Mouse (Mus musculus): ENCODE data around the gene Rerg. TPM values are rescaled to one million over a fixed set of nuclear protein-coding genes. Genes with fewer than 3 reads are reported as not detected.
A peak's percentile ranks its signal among the peaks of the same experiment; 100 is the strongest.

Gene Rerg
- polyA plus RNA-seq, 1 experiment from 2014 or later = 6.9 TPM

- H3K36me3 ChIP-seq (replicated peaks; ENCODE audit: insufficient read depth, low read length) = no peaks in the 10 kb centered on the region
- H3K27ac ChIP-seq (ENCODE audit: low read depth) = no peak overlapping the region
- no peaks in the 10 kb centered on the region for H3K4me1 ChIP-seq (ENCODE audit: insufficient read depth)
- WGBS (ENCODE audit: insufficient replicate concordance) = 74% methylated on average over 7 of the region's 7 CpGs
- DNase-seq (peak; percentile 8), ATAC-seq (no peak)
- H3K9me3 ChIP-seq (ENCODE audit: low read length) = no peaks in the 10 kb centered on the region
- TF ChIP-seq EP300 (IDR thresholded peaks at IDR 0.05; ENCODE audit: low read depth) (0 out of 2 replicates have a peak, but pooled peaks have one; percentile 26), CTCF (IDR thresholded peaks at IDR 0.05; ENCODE audit: low read depth) (no peak)
- H3K27me3 ChIP-seq (ENCODE audit: insufficient read depth, low read length) = no peaks in the 10 kb centered on the region
- no peak overlapping the region for H3K9ac ChIP-seq (replicated peaks)
- no peak overlapping the region for H3K4me3 ChIP-seq (ENCODE audit: low read depth, low read length)
- H3K4me2 ChIP-seq (ENCODE audit: low read depth, low read length) = no peak overlapping the region
Measured at GRCm38 (mm10) chr6:137065506-137065905, 104.8 kb downstream of the Rerg start.

- TF ChIP-seq CTCF (IDR thresholded peaks at IDR 0.05; ENCODE audit: low read depth) (no peak), EP300 (IDR thresholded peaks at IDR 0.05; ENCODE audit: low read depth) (no peak)
- no peaks in the 10 kb centered on the region for H3K4me1 ChIP-seq (ENCODE audit: insufficient read depth)
- no peak overlapping the region for H3K27ac ChIP-seq (ENCODE audit: low read depth)
- ATAC-seq = no peak
- no peak overlapping the region for H3K4me2 ChIP-seq (ENCODE audit: low read depth, low read length)
- H3K4me3 ChIP-seq (ENCODE audit: low read depth, low read length) = no peak overlapping the region
- DNase-seq = peak; percentile 10
- H3K36me3 ChIP-seq (replicated peaks; ENCODE audit: insufficient read depth, low read length) = no peaks in the 10 kb centered on the region
- H3K9ac ChIP-seq (replicated peaks) = no peak overlapping the region
- H3K9me3 ChIP-seq (ENCODE audit: low read length) = no peaks in the 10 kb centered on the region
- H3K27me3 ChIP-seq (ENCODE audit: insufficient read depth, low read length) = no peaks in the 10 kb centered on the region
- WGBS (ENCODE audit: insufficient replicate concordance) = 86% methylated on average over 14 of the region's 14 CpGs
Measured at GRCm38 (mm10) chr6:137064786-137065185, 105.5 kb downstream of the Rerg start.

- TF ChIP-seq EP300 (IDR thresholded peaks at IDR 0.05; ENCODE audit: low read depth) (no peak), CTCF (IDR thresholded peaks at IDR 0.05; ENCODE audit: low read depth) (no peak)
- WGBS (ENCODE audit: insufficient replicate concordance) = 43% methylated on average over 10 of the region's 10 CpGs
Measured at GRCm38 (mm10) chr6:137063239-137063940, 106.9 kb downstream of the Rerg start.

GRCm38 (mm10) chr6:137061880-137062531 lies 108.3 kb downstream of the Rerg start:
- ATAC-seq = no peak
- TF ChIP-seq CTCF (IDR thresholded peaks at IDR 0.05; ENCODE audit: low read depth) (no peak), EP300 (IDR thresholded peaks at IDR 0.05; ENCODE audit: low read depth) (no peak)
- WGBS (ENCODE audit: insufficient replicate concordance) = 83% methylated on average over 18 of the region's 18 CpGs

More at GRCm38 (mm10) chr6:137063239-137063940, 106.9 kb downstream of the Rerg start:
- H3K9me3 ChIP-seq (ENCODE audit: low read length) = no peaks in the 10 kb centered on the region
- H3K4me2 ChIP-seq (ENCODE audit: low read depth, low read length) = no peak overlapping the region
- no peak overlapping the region for H3K9ac ChIP-seq (replicated peaks)
- no peak overlapping the region for H3K27ac ChIP-seq (ENCODE audit: low read depth)
- ATAC-seq = no peak
- no peaks in the 10 kb centered on the region for H3K4me1 ChIP-seq (ENCODE audit: insufficient read depth)
- DNase-seq = peak; percentile 4
- H3K27me3 ChIP-seq (ENCODE audit: insufficient read depth, low read length) = no peaks in the 10 kb centered on the region
- H3K36me3 ChIP-seq (replicated peaks; ENCODE audit: insufficient read depth, low read length) = no peaks in the 10 kb centered on the region
- H3K4me3 ChIP-seq (ENCODE audit: low read depth, low read length) = no peak overlapping the region

GRCm38 (mm10) chr6:137060595-137060994 lies 109.7 kb downstream of the Rerg start:
- Histone ChIP-seq H3K4me3 (ENCODE audit: low read depth, low read length) (no peak overlapping the region), H3K4me1 (ENCODE audit: insufficient read depth) (no peaks in the 10 kb centered on the region)

More at GRCm38 (mm10) chr6:137061880-137062531, 108.3 kb downstream of the Rerg start:
- Histone ChIP-seq H3K27me3 (ENCODE audit: insufficient read depth, low read length) (no peaks in the 10 kb centered on the region), H3K27ac (ENCODE audit: low read depth) (no peak overlapping the region), H3K4me1 (ENCODE audit: insufficient read depth) (no peaks in the 10 kb centered on the region), H3K36me3 (replicated peaks; ENCODE audit: insufficient read depth, low read length) (no peaks in the 10 kb centered on the region), H3K4me3 (ENCODE audit: low read depth, low read length) (no peak overlapping the region), H3K9me3 (ENCODE audit: low read length) (no peaks in the 10 kb centered on the region), H3K9ac (replicated peaks) (no peak overlapping the region), H3K4me2 (ENCODE audit: low read depth, low read length) (no peak overlapping the region)
- peak; percentile 7 for DNase-seq

GRCm38 (mm10) chr6:137058257-137058656 lies 112.0 kb downstream of the Rerg start:
- ATAC-seq = no peak
- H3K27me3 ChIP-seq (ENCODE audit: insufficient read depth, low read length) = no peaks in the 10 kb centered on the region
- no peak overlapping the region for H3K9ac ChIP-seq (replicated peaks)
- no peak overlapping the region for H3K4me3 ChIP-seq (ENCODE audit: low read depth, low read length)
- no peaks in the 10 kb centered on the region for H3K9me3 ChIP-seq (ENCODE audit: low read length)
- TF ChIP-seq CTCF (IDR thresholded peaks at IDR 0.05; ENCODE audit: low read depth) (no peak), EP300 (IDR thresholded peaks at IDR 0.05; ENCODE audit: low read depth) (no peak)
- no peak overlapping the region for H3K27ac ChIP-seq (ENCODE audit: low read depth)
- no peak overlapping the region for H3K4me2 ChIP-seq (ENCODE audit: low read depth, low read length)
- DNase-seq = no peak
- WGBS (ENCODE audit: insufficient replicate concordance) = 80% methylated on average over 2 of the region's 2 CpGs
- H3K36me3 ChIP-seq (replicated peaks; ENCODE audit: insufficient read depth, low read length) = no peaks in the 10 kb centered on the region
- no peaks in the 10 kb centered on the region for H3K4me1 ChIP-seq (ENCODE audit: insufficient read depth)

More at GRCm38 (mm10) chr6:137060595-137060994, 109.7 kb downstream of the Rerg start:
- no peak overlapping the region for H3K4me2 ChIP-seq (ENCODE audit: low read depth, low read length)
- ATAC-seq (no peak), DNase-seq (peak; percentile 5)
- H3K9me3 ChIP-seq (ENCODE audit: low read length) = no peaks in the 10 kb centered on the region
- no peak overlapping the region for H3K9ac ChIP-seq (replicated peaks)
- WGBS (ENCODE audit: insufficient replicate concordance) = 65% methylated on average over 5 of the region's 5 CpGs
- no peak overlapping the region for H3K27ac ChIP-seq (ENCODE audit: low read depth)
- H3K27me3 ChIP-seq (ENCODE audit: insufficient read depth, low read length) = no peaks in the 10 kb centered on the region
- TF ChIP-seq EP300 (IDR thresholded peaks at IDR 0.05; ENCODE audit: low read depth) = no peak
- no peak for TF ChIP-seq CTCF (IDR thresholded peaks at IDR 0.05; ENCODE audit: low read depth)
- no peaks in the 10 kb centered on the region for H3K36me3 ChIP-seq (replicated peaks; ENCODE audit: insufficient read depth, low read length)
